ENCODE assay signal across 8 mouse cellular contexts in the genomic region with DNA sequence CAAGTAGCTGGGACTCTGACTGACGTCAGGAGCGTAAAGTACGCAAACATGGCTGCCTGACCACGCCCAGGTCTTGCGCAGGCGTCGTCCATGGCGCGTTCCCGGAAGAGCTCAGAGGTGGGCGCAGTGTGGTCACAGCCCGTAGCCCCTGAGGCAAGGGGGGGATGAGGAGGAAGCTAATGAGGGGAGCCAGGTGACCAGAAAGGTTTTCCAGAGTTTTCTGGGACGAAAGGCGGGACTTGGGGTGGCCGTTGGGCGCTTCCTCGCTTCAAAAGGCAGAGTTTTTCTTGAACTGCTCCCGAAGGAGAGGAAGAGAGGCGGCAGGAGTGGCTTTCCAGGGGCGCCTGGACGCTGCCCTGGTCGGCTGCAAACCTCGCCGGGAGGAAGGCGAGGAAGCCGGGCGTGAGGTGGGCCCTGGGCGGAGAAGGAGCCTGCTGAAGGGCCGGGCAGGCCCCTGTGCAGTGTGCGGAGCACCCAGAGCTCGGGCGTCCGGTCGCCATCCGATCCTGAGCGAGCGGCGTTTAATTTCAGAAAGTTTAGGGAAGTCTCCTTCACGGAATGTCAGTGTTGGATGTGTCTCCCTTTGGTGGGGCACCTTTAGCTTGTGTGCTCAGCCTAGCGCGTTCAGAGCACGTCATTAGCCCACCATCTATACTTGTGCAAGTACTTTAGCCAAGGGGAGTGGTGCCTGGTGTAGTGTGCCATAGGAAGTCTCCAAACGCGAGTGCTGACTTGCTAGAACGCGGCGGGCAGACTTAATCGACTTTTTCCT. TPM values are rescaled to one million over a fixed set of nuclear protein-coding genes. Genes with fewer than 3 reads are reported as not detected.
DNase-seq lines count a peak whose midpoint lies in the region; ATAC-seq and TF ChIP-seq lines count a peak whose summit lies in the region.

A gene (plus strand): TSS at position 33 of the 772 bp plus-strand sequence.

- H3K27me3 ChIP-seq in embryonic facial prominence, embryonic 15.5 days: no peaks in the 10 kb centered on the region
- H3K27me3 ChIP-seq in kidney, embryonic 14.5 days (ENCODE audit: control insufficient read depth, insufficient read depth, low read length): no peaks in the 10 kb centered on the region
- H3K27me3 ChIP-seq in limb, embryonic 15.5 days: no peaks in the 10 kb centered on the region

- H3K27ac ChIP-seq in bone marrow, adult 2 months (ENCODE audit: control insufficient read depth, insufficient read depth, low read depth, low read length, poor library complexity): peak within 1 kb of the TSS; percentile 81
- H3K27ac ChIP-seq in embryonic facial prominence, embryonic 15.5 days (replicated peaks): peak within 1 kb of the TSS; percentile 91
- peak within 1 kb of the TSS; percentile 94 for H3K27ac ChIP-seq in kidney, embryonic 14.5 days (ENCODE audit: low read depth, low read length)
- H3K27ac ChIP-seq in limb, embryonic 15.5 days: peak within 1 kb of the TSS; percentile 95

- H3K9ac ChIP-seq in embryonic facial prominence, embryonic 15.5 days: peak within 1 kb of the TSS; percentile 73
- H3K9ac ChIP-seq in kidney, embryonic 14.5 days (ENCODE audit: low read depth, low read length): peak within 1 kb of the TSS; percentile 76
- peak within 1 kb of the TSS; percentile 74 for H3K9ac ChIP-seq in limb, embryonic 15.5 days

- DNase-seq in 416B (ENCODE audit: low read depth): peak; percentile 90
- peak; percentile 82 to 84 for DNase-seq in heart, adult 9 months (ENCODE audit: low spot score in 2 of 2)
- peak; percentile 30 to 54 for DNase-seq in monocyte, adult 2 months (ENCODE audit: low read depth in 1 of 2, low spot score in 2 of 2)
- peak; percentile 77 to 79 for DNase-seq in spleen, postnatal 36 days (ENCODE audit: low spot score in 2 of 2)

- peak; percentile 89 for TF ChIP-seq POLR2A in bone marrow, adult 2 months (IDR thresholded peaks at IDR 0.05; ENCODE audit: borderline replicate concordance, control insufficient read depth, low read depth, low read length)

- peak within 1 kb of the TSS; percentile 98 for H3K4me3 ChIP-seq in bone marrow, adult 2 months (replicated peaks; ENCODE audit: control insufficient read depth, low read depth, low read length)
- H3K4me3 ChIP-seq in embryonic facial prominence, embryonic 15.5 days (replicated peaks): peak within 1 kb of the TSS; percentile 69
- H3K4me3 ChIP-seq in kidney, embryonic 14.5 days (ENCODE audit: low read length): peak within 1 kb of the TSS; percentile 66
- peak within 1 kb of the TSS; percentile 71 for H3K4me3 ChIP-seq in limb, embryonic 15.5 days

- H3K9me3 ChIP-seq in embryonic facial prominence, embryonic 15.5 days (replicated peaks): no peaks in the 10 kb centered on the region
- H3K9me3 ChIP-seq in kidney, embryonic 14.5 days (ENCODE audit: control insufficient read depth, low read length): no peaks in the 10 kb centered on the region
- H3K9me3 ChIP-seq in limb, embryonic 15.5 days: no peaks in the 10 kb centered on the region

- ATAC-seq in embryonic facial prominence, embryonic 15.5 days (ENCODE audit: insufficient number of reproducible peaks, low FRiP score, low TSS enrichment, low read depth): peak; percentile 94
- ATAC-seq in kidney, embryonic 14.5 days (ENCODE audit: low FRiP score, low TSS enrichment): peak; percentile 100
- ATAC-seq in limb, embryonic 15.5 days (ENCODE audit: insufficient number of reproducible peaks, low FRiP score, low TSS enrichment, low read depth): peak; percentile 95

- no peaks in the 10 kb centered on the region for H3K4me1 ChIP-seq in bone marrow, adult 2 months (ENCODE audit: control insufficient read depth, insufficient read depth, low read length)
- H3K4me1 ChIP-seq in embryonic facial prominence, embryonic 15.5 days: no peaks in the 10 kb centered on the region
- no peaks in the 10 kb centered on the region for H3K4me1 ChIP-seq in kidney, embryonic 14.5 days (ENCODE audit: control insufficient read depth, insufficient read depth, low read length)
- H3K4me1 ChIP-seq in limb, embryonic 15.5 days: no peaks in the 10 kb centered on the region

- no peak for TF ChIP-seq CTCF in bone marrow, adult 2 months (IDR thresholded peaks at IDR 0.05; ENCODE audit: control insufficient read depth, insufficient read depth, low read length)

- WGBS in bone marrow, adult 2 months: 1% methylated on average over 48 of the region's 48 CpGs
- under 1% methylated on average over 48 of the region's 48 CpGs for WGBS in embryonic facial prominence, embryonic 15.5 days
- WGBS in kidney, embryonic 14.5 days: under 1% methylated on average over 48 of the region's 48 CpGs
- under 1% methylated on average over 48 of the region's 48 CpGs for WGBS in limb, embryonic 15.5 days

- H3K36me3 ChIP-seq in embryonic facial prominence, embryonic 15.5 days: 0 out of 2 replicates have a peak, but pooled peaks cover 3% of the 10 kb centered on the region
- no peaks in the 10 kb centered on the region; the same call in 1 of the 2 replicates for H3K36me3 ChIP-seq in kidney, embryonic 14.5 days (ENCODE audit: control insufficient read depth, insufficient read depth, low read length)
- 0 out of 2 replicates have a peak, but pooled peaks cover 8% of the 10 kb centered on the region for H3K36me3 ChIP-seq in limb, embryonic 15.5 days

- H3K4me2 ChIP-seq in embryonic facial prominence, embryonic 15.5 days (replicated peaks): peak within 1 kb of the TSS; percentile 65
- H3K4me2 ChIP-seq in kidney, embryonic 14.5 days (replicated peaks; ENCODE audit: low read depth, low read length): peak within 1 kb of the TSS; percentile 54
- H3K4me2 ChIP-seq in limb, embryonic 15.5 days: peak within 1 kb of the TSS; percentile 49

RNA-seq across cellular contexts. Expression of the gene that starts here (rescaled TPM):
- 16.2 and 18.7 TPM in 2 replicates for polyA plus RNA-seq in bone marrow, adult 2 months (2011; ENCODE audit: insufficient read depth, insufficient read length, low replicate concordance, missing spikeins)
- polyA plus RNA-seq in embryonic facial prominence, embryonic 15.5 days (2015; fragmentation: Nextera tagmentation; extraction: Ambion mirVana): 51.2 and 57.5 TPM in 2 replicates
- 41.6 and 47.4 TPM in 2 replicates for polyA plus RNA-seq in kidney, embryonic 14.5 days (2014; fragmentation: Nextera tagmentation; extraction: Ambion mirVana)
- polyA plus RNA-seq in limb, embryonic 15.5 days (2015; fragmentation: Nextera tagmentation; extraction: Ambion mirVana): 52.2 and 52.7 TPM in 2 replicates

Comparison
In these comparisons a context has a peak if more than half of its experiments do, and no peak if none do; other contexts are left out.
1. Peak in every context shown above with its lines: DNase-seq, ATAC-seq, H3K4me3 ChIP-seq and H3K27ac ChIP-seq.